Mouse (Mus musculus): ENCODE data around the gene Dot1l.

- no peak for TF ChIP-seq HCFC1 (IDR thresholded peaks at IDR 0.05; ENCODE audit: borderline replicate concordance, insufficient read depth, low read length)
- TF ChIP-seq ZNF384 (IDR thresholded peaks at IDR 0.05; ENCODE audit: low read depth, low read length) = no peak
These were observed 18.8 kb downstream of the Dot1l start for GRCm38 (mm10) chr10:80773816-80774215.
